20 mouse cellular contexts compared by ENCODE assay signal in the genomic region with DNA sequence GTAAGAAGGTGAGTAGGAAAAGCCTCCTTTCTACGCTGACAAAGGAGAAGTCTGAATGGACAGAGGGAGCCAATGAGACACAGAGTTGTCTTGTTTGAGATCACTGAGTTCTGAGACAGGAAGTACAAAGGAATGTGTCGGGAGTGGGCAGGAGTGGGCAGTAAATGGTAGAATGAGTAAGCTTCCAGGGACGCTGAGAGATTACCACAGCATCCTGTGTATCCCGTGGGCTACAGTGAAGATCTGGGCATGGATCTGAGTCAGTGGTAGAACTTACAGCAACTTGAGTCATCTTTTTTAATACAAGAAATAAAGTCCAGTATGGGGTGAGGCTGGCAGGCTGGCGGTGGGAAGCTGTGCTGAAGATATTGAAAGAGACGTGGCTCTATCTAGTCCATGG.
DNase-seq lines count a peak whose midpoint lies in the region; ATAC-seq lines count a peak whose summit lies in the region.
"Had no signal": no experiment of that assay in that cellular context is flagged by ENCODE, and none has a peak within 500 bp of the region (broad histone marks: within the 10 kb centered on the region; RNA-seq: fewer than 3 reads in every experiment).

No protein-coding gene starts in this region.

- no peak for ATAC-seq in forebrain, embryonic 13.5 days
- ATAC-seq: intestine, postnatal 0 days; midbrain, embryonic 16.5 days had no signal

- no peak overlapping the region for H3K4me2 ChIP-seq in forebrain, embryonic 13.5 days
- H3K4me2 ChIP-seq: embryonic facial prominence, embryonic 13.5 days; heart, embryonic 12.5 days; hindbrain, embryonic 14.5 days; limb, embryonic 13.5 days had no signal

- H3K27me3 ChIP-seq in forebrain, embryonic 13.5 days = no peaks in the 10 kb centered on the region
- H3K27me3 ChIP-seq: embryonic facial prominence, embryonic 13.5 days; heart, embryonic 12.5 days; limb, embryonic 13.5 days had no signal

- DNase-seq in right cerebral cortex, adult 18-20 months = peak; percentile 71
- DNase-seq in right cerebral cortex, postnatal 10 days (ENCODE audit: low spot score in 2 of 2) = no peak
- DNase-seq in NIH3T3 (ENCODE audit: low read depth) = peak; percentile 87
- peak; percentile 42 to 54 for DNase-seq in frontal cortex, postnatal 36 days (ENCODE audit: low spot score in 2 of 2)
- peak; percentile 50 for DNase-seq in telencephalon, adult 2 months (ENCODE audit: low read depth, low spot score)
- DNase-seq in kidney, adult 11 months = no peak
- DNase-seq: cerebellum, adult 9-11 months; gastrocnemius, adult 2 months; kidney, postnatal 14 days; lung, postnatal 10 days; thymus, adult 18-20 months had no signal

- H3K36me3 ChIP-seq in forebrain, embryonic 13.5 days (ENCODE audit: poor library complexity, severe bottlenecking) = no peaks in the 10 kb centered on the region
- H3K36me3 ChIP-seq: embryonic facial prominence, embryonic 13.5 days; forebrain, embryonic 10.5 days; heart, embryonic 12.5 days; limb, embryonic 13.5 days had no signal

- no peak overlapping the region for H3K4me3 ChIP-seq in forebrain, embryonic 13.5 days
- H3K4me3 ChIP-seq: embryonic facial prominence, embryonic 13.5 days; forebrain, embryonic 10.5 days; gastrocnemius, adult 2 months; heart, embryonic 12.5 days; limb, embryonic 13.5 days had no signal

- H3K4me1 ChIP-seq in forebrain, embryonic 13.5 days = 0 out of 2 replicates have a peak, but pooled peaks cover 7% of the 10 kb centered on the region
- H3K4me1 ChIP-seq: heart, embryonic 12.5 days had no signal

- H3K9me3 ChIP-seq in forebrain, embryonic 13.5 days (replicated peaks) = no peaks in the 10 kb centered on the region
- H3K9me3 ChIP-seq: embryonic facial prominence, embryonic 13.5 days; forebrain, embryonic 10.5 days; heart, embryonic 12.5 days; limb, embryonic 13.5 days had no signal

- H3K9ac ChIP-seq in forebrain, embryonic 13.5 days = no peak overlapping the region
- H3K9ac ChIP-seq: embryonic facial prominence, embryonic 13.5 days; heart, embryonic 12.5 days; hindbrain, embryonic 14.5 days; limb, embryonic 13.5 days; liver, embryonic 14.5 days had no signal

- H3K27ac ChIP-seq in forebrain, embryonic 13.5 days = no peak overlapping the region
- H3K27ac ChIP-seq: embryonic facial prominence, embryonic 13.5 days; forebrain, embryonic 10.5 days; gastrocnemius, adult 2 months; hindbrain, embryonic 14.5 days; limb, embryonic 13.5 days; liver, embryonic 14.5 days had no signal

- 55% methylated on average over 6 of the region's 6 CpGs for WGBS in forebrain, embryonic 13.5 days

Comparison
In these comparisons a context has a peak if more than half of its experiments do, and no peak if none do; other contexts are left out.
1. DNase-seq: peak in right cerebral cortex, adult 18-20 months (single experiment), NIH3T3 (single experiment), frontal cortex, postnatal 36 days (2 of 2) and telencephalon, adult 2 months (single experiment); none in right cerebral cortex, postnatal 10 days (0 of 2) and kidney, adult 11 months (single experiment).